Mouse (Mus musculus) macrophage (primary cell): ENCODE results near the gene Tap1. TPM values are rescaled to one million over a fixed set of nuclear protein-coding genes. Genes with fewer than 3 reads are reported as not detected.

Experiments
- H3K27ac ChIP-seq: fragments of 350-480 bp; formaldehyde crosslinking; 2 replicates; pipeline ENCODE4 v1.9.0; 2021
- H3K36me3 ChIP-seq: fragments of 350-480 bp; formaldehyde crosslinking; 2 replicates; pipeline ENCODE4 v1.9.0; 2021; ENCODE audit errors: inconsistent target
- H3K4me3 ChIP-seq: fragments of 350-480 bp; formaldehyde crosslinking; 2 replicates; pipeline ENCODE4 v1.9.0; 2021; ENCODE audit errors: inconsistent target
- H3K79me2 ChIP-seq: fragments of 350-480 bp; formaldehyde crosslinking; 2 replicates; pipeline ENCODE4 v1.9.0; 2021; ENCODE audit errors: inconsistent target
- WGBS: methylation state at CpG from one replicate; pipeline ENCODE4 v1.1.7; 2026; ENCODE audit warnings: inconsistent platforms; ENCODE audit not compliant: missing documents; 5-methylcytosine and 5-hydroxymethylcytosine counted together
- polyA plus RNA-seq: library from polyadenylated mRNA; stranded (reverse); fragments of 250-400 nt; gene quantifications from 3 replicates; pipeline ENCODE4 v1.2.4, GENCODE M21; 2018; ENCODE audit warnings: inconsistent platforms

Tap1 gene
- polyA plus RNA-seq, 1 experiment from 2014 or later, result 42.0 TPM

- H3K4me3 ChIP-seq, result no peak overlapping the region
- peaks cover 61% of the 10 kb centered on the region for H3K36me3 ChIP-seq
- WGBS, result 88% methylated on average over 13 of the region's 16 CpGs
- H3K79me2 ChIP-seq, result peaks cover 72% of the 10 kb centered on the region
- no peak overlapping the region for H3K27ac ChIP-seq
Measured at GRCm38 (mm10) chr17:34192852-34193251, 5.5 kb downstream of the Tap1 start.

DNA sequence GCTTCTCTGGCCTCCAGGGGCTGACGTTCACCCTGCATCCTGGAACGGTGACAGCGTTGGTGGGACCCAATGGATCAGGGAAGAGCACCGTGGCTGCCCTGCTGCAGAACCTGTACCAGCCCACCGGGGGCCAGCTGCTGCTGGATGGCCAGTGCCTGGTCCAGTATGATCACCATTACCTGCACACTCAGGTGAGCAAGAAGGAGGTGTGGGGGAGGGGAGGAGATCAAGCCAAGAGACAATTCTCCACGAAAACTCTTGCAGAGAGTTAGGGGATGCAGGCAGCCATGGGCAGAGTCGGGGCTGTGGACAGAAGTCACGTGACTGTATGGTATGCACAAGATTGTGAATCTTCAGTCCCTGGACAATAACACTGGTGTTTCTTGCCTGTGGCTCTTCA, 6.1 kb downstream of the Tap1 start:
- H3K36me3 ChIP-seq, result peaks cover 61% of the 10 kb centered on the region
- H3K27ac ChIP-seq, result no peak overlapping the region
- 89% methylated on average over 8 of the region's 8 CpGs for WGBS
- H3K79me2 ChIP-seq, result peaks cover 69% of the 10 kb centered on the region
- H3K4me3 ChIP-seq, result no peak overlapping the region

DNA sequence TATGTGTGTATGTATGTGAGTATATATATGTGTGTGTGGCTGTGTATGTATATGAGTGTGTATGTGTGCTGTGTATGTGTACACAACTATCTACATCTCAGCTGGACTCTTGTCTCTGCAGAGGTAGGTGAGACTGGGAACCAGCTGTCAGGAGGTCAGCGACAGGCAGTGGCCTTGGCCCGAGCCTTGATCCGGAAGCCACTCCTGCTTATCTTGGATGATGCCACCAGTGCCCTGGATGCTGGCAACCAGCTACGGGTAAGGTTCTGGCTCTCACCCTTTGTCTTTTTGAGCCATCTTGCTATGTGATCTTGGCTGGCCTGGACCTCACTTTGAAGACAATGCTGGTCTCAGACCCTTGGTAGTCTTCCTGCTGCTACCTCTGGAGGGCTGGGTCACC, 7.4 kb downstream of the Tap1 start:
- Histone ChIP-seq H3K4me3 (no peak overlapping the region), H3K36me3 (peaks cover 57% of the 10 kb centered on the region), H3K79me2 (peaks cover 70% of the 10 kb centered on the region), H3K27ac (no peak overlapping the region)
- WGBS, result 94% methylated on average over 4 of the region's 4 CpGs

GRCm38 (mm10) chr17:34196491-34196890, 9.1 kb downstream of the Tap1 start:
- H3K36me3 ChIP-seq, result peaks cover 56% of the 10 kb centered on the region
- H3K79me2 ChIP-seq, result peaks cover 64% of the 10 kb centered on the region
- 37% methylated on average over 12 of the region's 12 CpGs for WGBS
- no peak overlapping the region for H3K27ac ChIP-seq
- no peak overlapping the region for H3K4me3 ChIP-seq

DNA sequence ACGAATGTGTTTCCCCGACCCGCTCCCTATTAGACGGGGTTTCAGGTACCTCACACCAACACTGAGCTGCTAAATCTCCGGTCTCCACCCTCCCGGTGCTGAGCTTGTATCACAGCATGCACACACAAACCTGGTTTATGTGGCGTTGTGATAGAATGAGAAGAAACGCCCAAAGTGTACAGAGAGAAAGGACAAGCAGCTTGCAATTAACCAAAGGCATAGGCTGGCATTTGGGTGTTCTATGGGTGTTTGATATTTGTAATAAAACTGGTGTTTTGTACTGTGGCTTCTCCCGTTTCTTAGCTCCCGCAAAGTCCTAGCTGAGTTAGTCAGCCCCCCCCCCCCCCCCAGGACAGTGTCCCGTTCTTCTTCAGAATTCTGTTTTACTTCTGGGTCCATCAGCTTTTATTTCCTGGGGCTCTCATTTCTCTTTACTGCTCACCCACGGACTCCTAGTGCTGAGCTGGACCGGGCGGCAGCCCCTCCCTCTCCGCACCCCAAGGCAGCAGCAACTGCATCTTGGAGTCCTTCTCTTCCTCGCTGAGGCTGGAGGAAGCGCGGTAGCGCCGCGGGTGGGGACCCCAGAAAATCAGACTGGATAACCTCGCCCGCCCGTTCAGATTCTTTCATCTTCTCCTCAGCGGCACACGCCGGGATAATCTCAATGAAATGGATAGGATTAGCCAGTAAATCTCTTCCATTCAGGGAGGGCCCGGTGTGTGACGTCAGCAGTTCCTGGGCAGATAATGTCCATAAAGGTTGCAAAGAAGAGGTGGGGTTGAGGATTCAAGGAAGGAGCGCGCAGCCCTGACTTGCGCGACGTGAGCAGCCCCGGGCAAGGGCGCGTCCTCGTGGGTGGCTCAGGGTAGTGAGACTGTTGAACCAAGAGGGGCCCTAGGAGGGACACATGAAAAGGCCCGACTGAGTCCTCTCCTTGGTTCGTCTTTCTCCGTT, 9.9 kb downstream of the Tap1 start, which contains the start of gene Psmb8:
Gene Psmb8, plus strand, starts transcription at position 781 of the 954 bp plus-strand sequence.
- Histone ChIP-seq H3K27ac (peak within 1 kb of the TSS; percentile 87), H3K79me2 (peaks cover 57% of the 10 kb centered on the region), H3K4me3 (peak within 1 kb of the TSS; percentile 89), H3K36me3 (peaks cover 49% of the 10 kb centered on the region)
- 16% methylated on average over 41 of the region's 41 CpGs for WGBS

DNA sequence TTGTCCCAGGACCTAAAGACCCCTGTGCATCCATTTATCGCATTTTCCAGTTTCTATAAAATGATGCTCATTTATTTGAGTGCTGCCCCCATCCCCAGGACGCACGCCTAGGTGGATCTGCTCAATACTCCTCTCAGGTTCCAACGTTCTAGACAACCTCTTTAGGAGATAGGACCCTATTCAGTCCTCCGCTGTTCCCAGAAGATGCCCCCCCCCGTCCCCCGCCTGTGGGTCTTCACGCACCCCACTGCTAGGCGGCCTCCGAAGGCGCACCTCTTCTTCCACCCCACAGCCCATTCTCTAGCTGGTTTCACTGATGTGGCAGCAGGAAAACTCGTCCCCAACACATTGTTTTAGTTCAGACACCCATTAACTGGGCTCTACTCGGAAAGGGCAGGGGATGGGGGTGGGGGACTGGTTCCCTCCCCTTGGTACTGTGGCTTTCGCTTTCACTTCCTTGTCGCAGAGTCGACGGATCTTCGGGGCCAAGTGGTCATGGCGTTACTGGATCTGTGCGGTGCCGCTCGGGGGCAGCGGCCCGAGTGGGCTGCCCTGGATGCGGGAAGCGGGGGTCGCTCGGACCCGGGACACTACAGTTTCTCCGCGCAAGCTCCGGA, 10.7 kb downstream of the Tap1 start:
- WGBS, result under 1% methylated on average over 30 of the region's 32 CpGs
- Histone ChIP-seq H3K79me2 (peaks cover 49% of the 10 kb centered on the region), H3K4me3 (peak overlapping the region; percentile 89), H3K27ac (peak overlapping the region; percentile 87), H3K36me3 (peaks cover 41% of the 10 kb centered on the region)

GRCm38 (mm10) chr17:34198521-34198912, 11.2 kb downstream of the Tap1 start:
- Histone ChIP-seq H3K36me3 (peaks cover 38% of the 10 kb centered on the region), H3K27ac (peak overlapping the region; percentile 87), H3K4me3 (peak overlapping the region; percentile 89), H3K79me2 (peaks cover 46% of the 10 kb centered on the region)
- WGBS, result 0% methylated on average over 11 of the region's 11 CpGs

DNA sequence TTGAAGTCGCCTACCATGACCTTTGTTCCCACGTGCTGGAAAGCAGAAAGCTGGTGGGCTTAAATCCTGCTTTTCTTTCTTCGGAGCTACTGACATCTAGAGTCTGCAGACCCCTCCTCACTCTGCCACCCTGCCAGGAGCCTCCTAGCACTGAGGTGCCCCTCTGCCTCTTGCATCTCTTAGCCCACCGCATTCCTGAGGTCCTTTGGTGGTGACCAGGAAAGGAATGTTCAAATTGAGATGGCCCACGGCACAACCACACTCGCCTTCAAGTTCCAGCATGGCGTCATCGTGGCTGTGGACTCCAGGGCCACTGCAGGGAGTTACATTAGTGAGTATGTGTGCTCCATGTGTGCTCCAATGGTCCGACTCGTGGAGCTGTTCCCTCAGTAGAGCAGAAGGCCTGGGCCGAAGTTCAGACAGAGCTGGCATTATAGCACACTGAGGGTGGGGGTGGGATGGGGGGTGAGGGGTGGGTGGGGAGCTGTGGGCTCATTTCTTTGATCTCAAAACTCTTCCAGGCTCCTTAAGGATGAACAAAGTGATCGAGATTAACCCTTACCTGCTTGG, 11.8 kb downstream of the Tap1 start:
- Histone ChIP-seq H3K36me3 (peaks cover 32% of the 10 kb centered on the region), H3K79me2 (peaks cover 40% of the 10 kb centered on the region), H3K27ac (peak overlapping the region; percentile 87), H3K4me3 (peak overlapping the region; percentile 89)
- whole genome bisulfite sequencing, result 19% methylated on average over 12 of the region's 12 CpGs

DNA sequence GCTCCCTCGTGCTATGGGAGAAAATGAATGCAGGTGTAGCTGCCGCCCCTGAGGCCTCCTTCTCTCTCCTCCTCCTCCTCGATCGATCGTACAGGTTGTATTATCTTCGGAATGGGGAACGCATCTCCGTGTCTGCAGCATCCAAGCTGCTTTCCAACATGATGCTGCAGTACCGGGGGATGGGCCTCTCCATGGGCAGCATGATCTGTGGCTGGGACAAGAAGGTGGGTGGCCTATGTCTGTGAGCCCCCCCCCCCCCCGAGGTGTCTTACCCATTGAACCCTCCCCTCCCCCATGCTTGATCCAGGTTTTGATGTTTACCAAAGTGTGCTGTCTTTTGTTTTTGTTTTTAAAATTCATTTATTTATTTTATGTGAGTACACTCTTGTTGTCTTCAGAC, 12.7 kb downstream of the Tap1 start:
- Histone ChIP-seq H3K79me2 (peaks cover 38% of the 10 kb centered on the region), H3K36me3 (peaks cover 26% of the 10 kb centered on the region; the same call in 1 of the 2 replicates), H3K4me3 (no peak overlapping the region), H3K27ac (no peak overlapping the region)
- 91% methylated on average over 9 of the region's 10 CpGs for WGBS

DNA sequence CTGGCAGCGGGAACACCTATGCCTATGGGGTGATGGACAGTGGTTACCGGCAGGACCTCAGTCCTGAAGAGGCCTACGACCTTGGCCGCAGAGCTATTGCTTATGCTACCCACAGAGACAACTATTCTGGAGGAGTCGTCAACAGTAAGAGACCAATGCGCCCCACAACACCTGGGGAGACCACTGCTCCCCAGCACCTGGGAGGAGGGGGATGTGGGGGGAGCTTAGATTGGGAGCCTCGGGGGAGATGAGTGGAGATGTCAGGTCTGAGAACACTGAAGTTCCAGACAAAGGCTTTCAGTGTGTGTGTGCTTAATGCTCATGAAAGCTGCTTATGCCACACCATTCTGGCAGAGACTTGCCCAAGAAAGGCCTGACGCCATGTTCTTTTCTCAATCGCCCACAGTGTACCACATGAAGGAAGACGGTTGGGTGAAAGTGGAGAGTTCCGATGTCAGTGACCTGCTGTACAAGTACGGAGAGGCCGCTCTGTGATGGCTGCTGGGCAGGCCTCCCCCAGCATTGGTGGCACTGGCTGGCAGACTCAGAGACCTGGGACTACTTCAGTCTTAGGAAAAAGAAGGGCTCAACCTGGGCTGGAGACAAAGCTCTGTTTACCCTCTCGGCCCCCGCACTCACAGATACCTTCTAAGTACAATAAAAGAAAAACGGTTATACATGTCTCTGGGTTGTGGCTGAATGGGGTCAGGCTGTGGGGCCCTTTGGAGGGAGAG, 13.6 kb downstream of the Tap1 start:
- Histone ChIP-seq H3K27ac (no peak overlapping the region), H3K36me3 (peaks cover 25% of the 10 kb centered on the region; the same call in 1 of the 2 replicates), H3K4me3 (no peak overlapping the region), H3K79me2 (peaks cover 40% of the 10 kb centered on the region)
- 87% methylated on average over 16 of the region's 16 CpGs for WGBS

- Histone ChIP-seq H3K36me3 (peaks cover 19% of the 10 kb centered on the region; the same call in 1 of the 2 replicates), H3K4me3 (no peak overlapping the region), H3K27ac (no peak overlapping the region), H3K79me2 (peaks cover 40% of the 10 kb centered on the region)
- WGBS, result 89% methylated on average over 7 of the region's 7 CpGs
Measured at GRCm38 (mm10) chr17:34201506-34202055, 14.2 kb downstream of the Tap1 start.

GRCm38 (mm10) chr17:34202760-34203442, 15.5 kb downstream of the Tap1 start:
- Histone ChIP-seq H3K4me3 (no peak overlapping the region), H3K27ac (no peak overlapping the region), H3K36me3 (peaks cover 18% of the 10 kb centered on the region; the same call in 1 of the 2 replicates), H3K79me2 (peaks cover 40% of the 10 kb centered on the region)
- 87% methylated on average over 4 of the region's 4 CpGs for WGBS

GRCm38 (mm10) chr17:34203444-34203843, 16.1 kb downstream of the Tap1 start, which contains the start of gene Tap2:
Tap2 (plus strand) TSS chr17:34203527.
- Histone ChIP-seq H3K4me3 (peak within 1 kb of the TSS; percentile 80), H3K27ac (peak within 1 kb of the TSS; percentile 73), H3K36me3 (peaks cover 20% of the 10 kb centered on the region; the same call in 1 of the 2 replicates), H3K79me2 (peaks cover 37% of the 10 kb centered on the region)
- WGBS, result 61% methylated on average over 5 of the region's 5 CpGs
